16 mouse cellular contexts compared by ENCODE assay signal in genomic region chr5:118345226-118345625, GRCm38 (mm10).
"Had no signal": no experiment of that assay in that cellular context is flagged by ENCODE, and none has a peak within 500 bp of the region (broad histone marks: within the 10 kb centered on the region; RNA-seq: fewer than 3 reads in every experiment).

No protein-coding gene starts in this region.

- DNase-seq: retina, postnatal 1 day; right cerebral cortex, adult 18-20 months; right cerebral cortex, postnatal 14 days; right cerebral cortex, postnatal 25 days; right cerebral cortex, postnatal 4 days; spleen, adult 18-20 months; thymus, adult 18-20 months; thymus, adult 2 months; thymus, postnatal 14 days; thymus, postnatal 25 days; thymus, postnatal 36 days; thymus, postnatal 4 days had no signal

- H3K36me3 ChIP-seq: neural tube, embryonic 13.5 days; neural tube, embryonic 15.5 days; stomach, embryonic 15.5 days had no signal

- H3K27ac ChIP-seq: neural tube, embryonic 13.5 days; neural tube, embryonic 15.5 days; stomach, embryonic 15.5 days; stomach, postnatal 0 days had no signal

- H3K27me3 ChIP-seq: neural tube, embryonic 13.5 days; neural tube, embryonic 15.5 days; stomach, embryonic 15.5 days had no signal

- H3K4me2 ChIP-seq: neural tube, embryonic 13.5 days; neural tube, embryonic 15.5 days; stomach, embryonic 15.5 days had no signal

- H3K4me3 ChIP-seq: neural tube, embryonic 13.5 days; neural tube, embryonic 15.5 days; stomach, embryonic 15.5 days had no signal

- H3K9me3 ChIP-seq: neural tube, embryonic 13.5 days; neural tube, embryonic 15.5 days; stomach, embryonic 15.5 days had no signal

- H3K9ac ChIP-seq: neural tube, embryonic 13.5 days; neural tube, embryonic 15.5 days; stomach, embryonic 15.5 days had no signal
